Mouse (Mus musculus) ovary, adult 18-20 months (tissue): ENCODE results near the gene Mcidas.
"Not testable (repeated sequence)": the region's sequence is repeated elsewhere in the genome, so short reads cannot be mapped to it uniquely, and the experiment has no call there.

Experiments
- DNase-seq: peaks from one replicate; pipeline ENCODE4 v3.0.0; 2022; ENCODE audit warnings: low spot score, mixed read lengths

Gene Mcidas

GRCm38 (mm10) chr13:113013174-113013953 lies 19.7 kb downstream of the Mcidas start:
- DNase-seq: not testable (repeated sequence)

- DNase-seq: no peak
These were observed 27.9 kb downstream of the Mcidas start for GRCm38 (mm10) chr13:113021521-113021920.

- DNase-seq: no peak
These were observed 28.8 kb downstream of the Mcidas start for GRCm38 (mm10) chr13:113022467-113022866.

- DNase-seq: no peak
These were observed 29.9 kb downstream of the Mcidas start for GRCm38 (mm10) chr13:113023274-113024143.

- no peak for DNase-seq
These were observed 37.7 kb downstream of the Mcidas start for GRCm38 (mm10) chr13:113031351-113031750.

GRCm38 (mm10) chr13:113031792-113032571 lies 38.3 kb downstream of the Mcidas start:
- DNase-seq: no peak

GRCm38 (mm10) chr13:113032831-113033230 lies 39.2 kb downstream of the Mcidas start:
- DNase-seq: no peak

- no peak for DNase-seq
These were observed 40.7 kb downstream of the Mcidas start for GRCm38 (mm10) chr13:113034271-113034886.

GRCm38 (mm10) chr13:113034950-113035421 lies 41.3 kb downstream of the Mcidas start, which contains the start of gene Cdc20b:
Cdc20b (plus strand) TSS chr13:113035111.
- peak; percentile 12 for DNase-seq

GRCm38 (mm10) chr13:113035852-113036251 lies 42.2 kb downstream of the Mcidas start:
- DNase-seq: peak; percentile 49

- no peak for DNase-seq
These were observed 51.2 kb downstream of the Mcidas start for GRCm38 (mm10) chr13:113044876-113045275.

- no peak for DNase-seq
These were observed 51.9 kb downstream of the Mcidas start for GRCm38 (mm10) chr13:113045458-113046110.

GRCm38 (mm10) chr13:113046211-113046883 lies 52.7 kb downstream of the Mcidas start, which contains the start of gene Gpx8:
Gpx8 (minus strand) TSS chr13:113046410.
- peak; percentile 55 for DNase-seq

GRCm38 (mm10) chr13:113047018-113047417 lies 53.4 kb downstream of the Mcidas start:
- no peak for DNase-seq

GRCm38 (mm10) chr13:113047647-113048046 lies 54.0 kb downstream of the Mcidas start:
- no peak for DNase-seq
